Comparison of ENCODE assay signal across 24 mouse cellular contexts in the genomic region with DNA sequence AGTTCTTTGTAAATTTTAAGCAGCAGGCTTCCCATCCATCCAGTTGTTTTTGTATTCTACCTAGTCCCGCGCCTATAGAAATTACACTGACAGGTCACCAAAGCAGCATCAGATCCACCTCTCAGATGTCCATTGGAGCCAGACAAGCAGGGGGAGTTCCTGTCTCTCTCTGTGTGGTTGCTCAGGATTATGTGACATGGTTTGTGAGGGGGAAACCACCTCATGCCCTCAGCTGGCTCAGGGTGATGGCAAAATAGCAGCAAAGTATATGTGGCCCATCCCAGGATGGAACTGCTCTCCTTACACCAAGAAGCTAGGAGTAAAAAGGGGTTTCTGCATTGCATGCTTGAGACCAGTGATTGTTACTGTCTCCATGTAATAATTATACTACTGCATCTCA. TPM values are rescaled to one million over a fixed set of nuclear protein-coding genes. Genes with fewer than 3 reads are reported as not detected.
A peak's percentile ranks its signal among the peaks of the same experiment; 100 is the strongest.
DNase-seq lines count a peak whose midpoint lies in the region; ATAC-seq and TF ChIP-seq lines count a peak whose summit lies in the region.
"Had no signal": no experiment of that assay in that cellular context is flagged by ENCODE, and none has a peak within 500 bp of the region (broad histone marks: within the 10 kb centered on the region; RNA-seq: fewer than 3 reads in every experiment).

No protein-coding gene starts in this region.

- no peaks in the 10 kb centered on the region for H3K27me3 ChIP-seq in kidney, embryonic 14.5 days (ENCODE audit: control insufficient read depth, insufficient read depth, low read length)
- H3K27me3 ChIP-seq in kidney, embryonic 16.5 days (ENCODE audit: insufficient read depth, low read length), result no peaks in the 10 kb centered on the region
- H3K27me3 ChIP-seq in kidney, postnatal 0 days (ENCODE audit: insufficient read depth, low read length), result no peaks in the 10 kb centered on the region
- no peaks in the 10 kb centered on the region for H3K27me3 ChIP-seq in kidney, adult 2 months (replicated peaks; ENCODE audit: control insufficient read depth, insufficient read depth, low read length)
- H3K27me3 ChIP-seq in neural tube, embryonic 15.5 days (replicated peaks), result no peaks in the 10 kb centered on the region
- H3K27me3 ChIP-seq: CH12.LX; embryonic facial prominence, embryonic 12.5 days; forebrain, embryonic 13.5 days; forebrain, embryonic 15.5 days; Patski had no signal

- H3K4me3 ChIP-seq in kidney, embryonic 14.5 days (ENCODE audit: low read length), result no peak overlapping the region
- H3K4me3 ChIP-seq in kidney, embryonic 16.5 days (ENCODE audit: low read length), result no peak overlapping the region
- no peak overlapping the region for H3K4me3 ChIP-seq in kidney, postnatal 0 days (replicated peaks; ENCODE audit: low read depth, low read length)
- H3K4me3 ChIP-seq in kidney, adult 2 months (ENCODE audit: insufficient read depth, low read depth, low read length), result no peak overlapping the region
- no peak overlapping the region for H3K4me3 ChIP-seq in neural tube, embryonic 15.5 days (replicated peaks)
- H3K4me3 ChIP-seq: embryonic facial prominence, embryonic 10.5 days; embryonic facial prominence, embryonic 12.5 days; forebrain, embryonic 13.5 days; forebrain, embryonic 15.5 days had no signal

- ATAC-seq in kidney, embryonic 14.5 days (ENCODE audit: low FRiP score, low TSS enrichment), result peak; percentile 57; the same call in 1 of the 2 replicates
- no peak for ATAC-seq in kidney, embryonic 16.5 days (ENCODE audit: low FRiP score, low TSS enrichment)
- no peak for ATAC-seq in kidney, postnatal 0 days (replicated peaks; ENCODE audit: low FRiP score, low read depth)
- ATAC-seq in neural tube, embryonic 15.5 days (ENCODE audit: low FRiP score), result no peak
- ATAC-seq: activated CD4-positive, CD25-positive, alpha-beta regulatory T cell, adult 4 months; CD4-positive, CD25-positive, alpha-beta regulatory T cell, adult 4 months; forebrain, embryonic 13.5 days; forebrain, embryonic 15.5 days; Patski had no signal

- H3K36me3 ChIP-seq in kidney, embryonic 14.5 days (ENCODE audit: control insufficient read depth, insufficient read depth, low read length), result no peaks in the 10 kb centered on the region
- H3K36me3 ChIP-seq in kidney, embryonic 16.5 days (ENCODE audit: insufficient read depth, low read length), result no peaks in the 10 kb centered on the region
- H3K36me3 ChIP-seq in kidney, postnatal 0 days (ENCODE audit: insufficient read depth, low read length), result no peaks in the 10 kb centered on the region
- no peaks in the 10 kb centered on the region for H3K36me3 ChIP-seq in kidney, adult 2 months (ENCODE audit: control insufficient read depth, insufficient read depth, low read length)
- H3K36me3 ChIP-seq in neural tube, embryonic 15.5 days, result no peaks in the 10 kb centered on the region
- H3K36me3 ChIP-seq: embryonic facial prominence, embryonic 10.5 days; embryonic facial prominence, embryonic 12.5 days; forebrain, embryonic 15.5 days; G1E had no signal

- no peak for TF ChIP-seq POLR2A in kidney, adult 2 months (IDR thresholded peaks at IDR 0.05; ENCODE audit: low read depth, low read length)

- H3K9me3 ChIP-seq in kidney, embryonic 14.5 days (ENCODE audit: control insufficient read depth, low read length), result no peaks in the 10 kb centered on the region
- H3K9me3 ChIP-seq in kidney, embryonic 16.5 days (ENCODE audit: low read length), result no peaks in the 10 kb centered on the region
- H3K9me3 ChIP-seq in kidney, postnatal 0 days (replicated peaks; ENCODE audit: low read length), result no peaks in the 10 kb centered on the region
- no peaks in the 10 kb centered on the region for H3K9me3 ChIP-seq in neural tube, embryonic 15.5 days (replicated peaks)
- H3K9me3 ChIP-seq: embryonic facial prominence, embryonic 10.5 days; embryonic facial prominence, embryonic 12.5 days; forebrain, embryonic 13.5 days; forebrain, embryonic 15.5 days; G1E had no signal

- no peak overlapping the region for H3K27ac ChIP-seq in kidney, embryonic 14.5 days (ENCODE audit: low read depth, low read length)
- no peak overlapping the region for H3K27ac ChIP-seq in kidney, embryonic 16.5 days (ENCODE audit: low read length)
- H3K27ac ChIP-seq in kidney, postnatal 0 days, result no peak overlapping the region
- no peak overlapping the region for H3K27ac ChIP-seq in kidney, adult 2 months (ENCODE audit: insufficient read depth, low read depth, low read length)
- peak overlapping the region; percentile 37; the same call in 1 of the 2 replicates for H3K27ac ChIP-seq in neural tube, embryonic 15.5 days (replicated peaks)
- H3K27ac ChIP-seq: embryonic facial prominence, embryonic 10.5 days; embryonic facial prominence, embryonic 12.5 days; forebrain, embryonic 13.5 days; forebrain, embryonic 15.5 days had no signal

- no peak overlapping the region for H3K9ac ChIP-seq in kidney, embryonic 14.5 days (ENCODE audit: low read depth, low read length)
- no peak overlapping the region for H3K9ac ChIP-seq in kidney, embryonic 16.5 days (replicated peaks; ENCODE audit: low read length)
- no peak overlapping the region for H3K9ac ChIP-seq in kidney, postnatal 0 days (ENCODE audit: low read depth, low read length)
- H3K9ac ChIP-seq in neural tube, embryonic 15.5 days (replicated peaks), result no peak overlapping the region
- H3K9ac ChIP-seq: embryonic facial prominence, embryonic 12.5 days; forebrain, embryonic 13.5 days; forebrain, embryonic 15.5 days had no signal

- no peak overlapping the region for H3K4me2 ChIP-seq in kidney, embryonic 14.5 days (replicated peaks; ENCODE audit: low read depth, low read length)
- H3K4me2 ChIP-seq in kidney, embryonic 16.5 days (replicated peaks; ENCODE audit: low read depth, low read length), result no peak overlapping the region
- H3K4me2 ChIP-seq in kidney, postnatal 0 days (ENCODE audit: low read length), result no peak overlapping the region
- H3K4me2 ChIP-seq in neural tube, embryonic 15.5 days, result no peak overlapping the region
- H3K4me2 ChIP-seq: embryonic facial prominence, embryonic 12.5 days; forebrain, embryonic 13.5 days; forebrain, embryonic 15.5 days had no signal

- no peak for TF ChIP-seq CTCF in kidney, postnatal 0 days (IDR thresholded peaks at IDR 0.05; ENCODE audit: low read depth)
- TF ChIP-seq CTCF in kidney, adult 2 months (conservative IDR thresholded peaks at IDR 0.05; ENCODE audit: insufficient read depth, insufficient read length, low read depth, low read length), result no peak

- DNase-seq in kidney, postnatal 0 days (ENCODE audit: low spot score), result peak; percentile 37
- no peak for DNase-seq in kidney, adult 2 months
- DNase-seq in neural tube, embryonic 10.5 days (ENCODE audit: extremely low spot score, low spot score), result no peak
- DNase-seq: adrenal gland, adult 8-10 months; adrenal gland, postnatal 14 days; adrenal gland, postnatal 36 days; B cell, adult 2 months; cerebellum, adult 11-12 months; cerebellum, adult 2 months; cerebellum, adult 9-10 months; cerebellum, postnatal 10 days; cerebellum, postnatal 25 days had no signal

- 58% methylated on average over 2 of the region's 2 CpGs for WGBS in kidney, embryonic 14.5 days
- WGBS in kidney, embryonic 16.5 days, result 47% methylated on average over 2 of the region's 2 CpGs
- 35% methylated on average over 2 of the region's 2 CpGs for WGBS in kidney, postnatal 0 days
- whole genome bisulfite sequencing in kidney, adult 2 months, result 59% methylated on average over 2 of the region's 2 CpGs
- WGBS in neural tube, embryonic 15.5 days, result 88% methylated on average over 2 of the region's 2 CpGs

- H3K4me1 ChIP-seq in kidney, embryonic 14.5 days (ENCODE audit: control insufficient read depth, insufficient read depth, low read length), result no peaks in the 10 kb centered on the region
- H3K4me1 ChIP-seq in kidney, embryonic 16.5 days (ENCODE audit: insufficient read depth, low read length), result no peaks in the 10 kb centered on the region
- H3K4me1 ChIP-seq in kidney, postnatal 0 days (replicated peaks; ENCODE audit: insufficient read depth, low read length), result no peaks in the 10 kb centered on the region
- no peaks in the 10 kb centered on the region for H3K4me1 ChIP-seq in kidney, adult 2 months (ENCODE audit: control insufficient read depth, insufficient read depth, low read length)
- 0 out of 2 replicates have a peak, but pooled peaks cover 2% of the 10 kb centered on the region for H3K4me1 ChIP-seq in neural tube, embryonic 15.5 days
- H3K4me1 ChIP-seq: embryonic facial prominence, embryonic 10.5 days; embryonic facial prominence, embryonic 12.5 days; forebrain, embryonic 13.5 days; forebrain, embryonic 15.5 days had no signal

RNA-seq across cellular contexts. Expression of a gene that starts 42.3 kb away (rescaled TPM):
- polyA plus RNA-seq in kidney, embryonic 14.5 days (2014; fragmentation: Nextera tagmentation; extraction: Ambion mirVana), result 0.07 TPM in 2 replicates
- polyA plus RNA-seq in kidney, embryonic 16.5 days (2015; fragmentation: Nextera tagmentation; extraction: Ambion mirVana), result 0.22 and 0.31 TPM in 2 replicates
- polyA plus RNA-seq in kidney, postnatal 0 days (2015; fragmentation: Nextera tagmentation; extraction: Ambion mirVana), result 0.62 and 0.91 TPM in 2 replicates
- polyA plus RNA-seq in kidney, adult 2 months (2012; rRNA removed), result 1.1 and 1.6 TPM in 2 replicates
- 3.8 and 4.2 TPM in 2 replicates for polyA plus RNA-seq in neural tube, embryonic 15.5 days (2015; fragmentation: Nextera tagmentation; extraction: Ambion mirVana)
- polyA plus RNA-seq: G1E had no signal
